Mouse (Mus musculus): ENCODE results near the gene Abhd5. TPM values are rescaled to one million over a fixed set of nuclear protein-coding genes. Genes with fewer than 3 reads are reported as not detected.

Abhd5 gene
- polyA plus RNA-seq, 1 experiment from 2014 or later: 17.7 TPM

- peaks cover 5% of the 10 kb centered on the region; the same call in 1 of the 2 replicates for H3K27me3 ChIP-seq
- 80% methylated on average over 5 of the region's 5 CpGs for WGBS
- no peak overlapping the region for H3K4me2 ChIP-seq (replicated peaks)
- H3K4me1 ChIP-seq (replicated peaks): no peaks in the 10 kb centered on the region; the same call in 1 of the 2 replicates
- no peak for ATAC-seq
- H3K9me3 ChIP-seq: no peaks in the 10 kb centered on the region
- H3K36me3 ChIP-seq: no peaks in the 10 kb centered on the region
- H3K27ac ChIP-seq: no peak overlapping the region
- no peak overlapping the region for H3K4me3 ChIP-seq (replicated peaks)
- H3K9ac ChIP-seq (replicated peaks): no peak overlapping the region
These were observed 68.9 kb downstream of the Abhd5 start for GRCm38 (mm10) chr9:122420195-122420756.

DNA sequence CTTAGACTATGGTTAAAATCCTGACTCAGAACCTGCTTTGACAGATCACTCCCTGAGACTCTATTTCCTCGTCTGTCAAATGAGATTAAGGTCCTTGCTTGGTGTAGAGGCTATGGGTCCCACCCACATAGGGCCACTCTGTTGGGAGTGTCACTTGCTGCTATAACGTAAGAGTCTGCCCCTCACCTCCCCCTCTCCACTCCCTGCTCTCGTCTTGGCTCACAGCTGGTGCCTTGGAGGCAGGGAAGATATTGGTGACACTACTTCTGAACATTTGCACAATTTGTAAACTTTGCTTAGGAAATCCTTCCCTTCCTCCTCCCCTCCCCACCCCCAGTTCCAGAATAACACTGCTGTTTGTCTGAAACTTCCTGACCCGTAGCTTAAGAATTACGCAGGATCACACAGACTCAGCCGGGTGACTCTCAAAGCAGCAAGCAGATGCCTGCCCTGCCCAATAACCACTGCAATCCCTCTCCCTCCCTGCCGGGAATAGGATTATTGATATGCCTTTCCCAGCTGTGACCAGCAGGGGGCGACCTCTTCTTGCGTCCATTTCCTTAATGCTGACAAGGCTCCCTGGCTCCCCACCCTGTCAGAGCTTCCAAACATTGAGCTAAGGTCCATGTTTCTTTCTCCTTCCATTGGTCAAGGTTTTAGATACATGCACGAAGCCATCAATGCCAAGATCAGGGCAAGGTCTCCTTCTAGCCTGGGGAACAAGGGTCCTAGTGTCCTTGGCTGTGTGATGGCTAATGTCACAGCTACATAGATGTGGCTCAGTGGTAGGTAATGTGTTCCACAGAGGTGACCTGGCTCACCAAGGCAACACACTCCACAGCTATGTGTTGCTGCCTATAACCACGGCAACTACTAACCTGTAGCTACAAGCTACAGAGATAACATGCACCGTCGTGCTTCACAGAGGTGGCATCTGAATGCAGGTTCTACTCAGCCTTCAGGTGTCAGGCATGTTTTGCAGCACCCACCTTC lies 69.7 kb downstream of the Abhd5 start:
- Histone ChIP-seq H3K27ac (no peak overlapping the region), H3K9ac (replicated peaks) (no peak overlapping the region), H3K9me3 (no peaks in the 10 kb centered on the region), H3K4me1 (replicated peaks) (no peaks in the 10 kb centered on the region; the same call in 1 of the 2 replicates), H3K27me3 (peaks cover 5% of the 10 kb centered on the region; the same call in 1 of the 2 replicates), H3K36me3 (no peaks in the 10 kb centered on the region), H3K4me3 (replicated peaks) (no peak overlapping the region), H3K4me2 (replicated peaks) (no peak overlapping the region)
- WGBS: 24% methylated on average over 13 of the region's 13 CpGs
- peak; percentile 71 for ATAC-seq

DNA sequence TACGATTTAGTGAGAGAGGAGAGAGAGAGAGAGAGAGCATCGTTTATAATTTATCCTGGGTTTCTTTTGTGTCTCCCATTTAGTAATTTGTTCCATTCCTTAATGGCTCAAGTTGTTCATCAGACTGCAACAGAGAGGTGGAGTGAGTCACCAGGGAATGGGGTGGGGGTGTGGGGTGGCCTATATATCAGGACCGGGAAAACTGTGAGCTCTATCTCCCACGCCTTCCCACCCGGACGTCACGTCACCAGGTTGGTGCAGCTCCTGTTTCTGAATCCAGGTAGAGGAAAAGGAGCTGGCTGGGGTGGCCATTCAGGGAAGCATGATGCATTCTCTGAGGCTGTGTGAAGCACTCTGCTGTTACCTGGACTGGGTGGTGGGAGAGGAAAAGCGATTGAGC lies 70.5 kb downstream of the Abhd5 start:
- Histone ChIP-seq H3K9ac (replicated peaks) (no peak overlapping the region), H3K27me3 (peaks cover 5% of the 10 kb centered on the region; the same call in 1 of the 2 replicates), H3K4me3 (replicated peaks) (no peak overlapping the region), H3K27ac (no peak overlapping the region), H3K36me3 (no peaks in the 10 kb centered on the region), H3K9me3 (no peaks in the 10 kb centered on the region), H3K4me1 (replicated peaks) (no peaks in the 10 kb centered on the region; the same call in 1 of the 2 replicates), H3K4me2 (replicated peaks) (no peak overlapping the region)
- WGBS: 94% methylated on average over 8 of the region's 8 CpGs
- ATAC-seq: no peak

- Histone ChIP-seq H3K27me3 (peaks cover 5% of the 10 kb centered on the region; the same call in 1 of the 2 replicates), H3K4me2 (replicated peaks) (no peak overlapping the region), H3K9me3 (no peaks in the 10 kb centered on the region), H3K27ac (no peak overlapping the region), H3K36me3 (no peaks in the 10 kb centered on the region), H3K4me1 (replicated peaks) (no peaks in the 10 kb centered on the region; the same call in 1 of the 2 replicates), H3K4me3 (replicated peaks) (no peak overlapping the region), H3K9ac (replicated peaks) (no peak overlapping the region)
- WGBS: 93% methylated on average over 14 of the region's 14 CpGs
- ATAC-seq: no peak
These were observed 71.3 kb downstream of the Abhd5 start for GRCm38 (mm10) chr9:122422706-122423105.

- no peak overlapping the region for H3K4me2 ChIP-seq (replicated peaks)
- no peak overlapping the region for H3K27ac ChIP-seq
- H3K9ac ChIP-seq (replicated peaks): no peak overlapping the region
- no peak overlapping the region for H3K4me3 ChIP-seq (replicated peaks)
- no peak for ATAC-seq
- no peaks in the 10 kb centered on the region for H3K9me3 ChIP-seq
- 62% methylated on average over 6 of the region's 6 CpGs for WGBS
- H3K36me3 ChIP-seq: no peaks in the 10 kb centered on the region
- H3K27me3 ChIP-seq: peaks cover 5% of the 10 kb centered on the region; the same call in 1 of the 2 replicates
- no peaks in the 10 kb centered on the region; the same call in 1 of the 2 replicates for H3K4me1 ChIP-seq (replicated peaks)
These were observed 71.7 kb downstream of the Abhd5 start for GRCm38 (mm10) chr9:122423146-122423545.

DNA sequence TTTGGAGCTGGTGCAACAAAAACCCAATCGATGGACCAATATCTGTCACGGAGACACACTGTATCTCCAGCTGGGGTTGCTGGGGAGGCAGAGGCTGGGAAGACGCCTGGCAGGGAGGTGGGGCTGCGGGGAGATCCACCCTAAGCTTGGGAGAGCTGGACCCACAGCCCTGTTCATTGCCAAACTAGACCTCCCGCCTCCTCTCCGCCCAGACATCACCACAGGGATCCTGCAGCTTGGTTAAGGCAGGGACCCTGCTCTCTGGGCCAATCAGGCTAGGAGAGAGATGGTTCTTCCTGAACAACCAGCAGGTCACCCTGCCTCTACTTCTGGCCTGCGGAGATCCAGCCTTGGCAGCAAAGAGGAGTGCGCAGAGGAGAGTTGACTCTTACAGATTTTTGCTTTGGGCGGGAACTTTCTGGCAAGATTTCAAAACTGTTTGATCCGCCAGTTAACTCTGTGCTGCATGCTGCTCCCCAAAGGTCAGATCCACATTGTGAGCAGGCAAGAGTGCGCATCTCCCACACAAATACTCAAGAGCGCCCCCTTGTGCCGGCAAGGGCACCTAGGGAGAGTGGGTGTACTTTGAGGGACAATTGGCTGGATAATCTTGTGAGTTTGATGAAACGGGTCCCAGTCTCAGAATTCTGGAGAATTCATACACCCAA lies 73.7 kb downstream of the Abhd5 start:
- ATAC-seq: no peak
- WGBS: 37% methylated on average over 14 of the region's 14 CpGs
- no peaks in the 10 kb centered on the region; the same call in 1 of the 2 replicates for H3K4me1 ChIP-seq (replicated peaks)
- no peaks in the 10 kb centered on the region for H3K9me3 ChIP-seq
- H3K4me3 ChIP-seq (replicated peaks): no peak overlapping the region
- no peak overlapping the region for H3K27ac ChIP-seq
- no peak overlapping the region for H3K4me2 ChIP-seq (replicated peaks)
- no peaks in the 10 kb centered on the region for H3K36me3 ChIP-seq
- H3K9ac ChIP-seq (replicated peaks): no peak overlapping the region
- peaks cover 5% of the 10 kb centered on the region; the same call in 1 of the 2 replicates for H3K27me3 ChIP-seq

DNA sequence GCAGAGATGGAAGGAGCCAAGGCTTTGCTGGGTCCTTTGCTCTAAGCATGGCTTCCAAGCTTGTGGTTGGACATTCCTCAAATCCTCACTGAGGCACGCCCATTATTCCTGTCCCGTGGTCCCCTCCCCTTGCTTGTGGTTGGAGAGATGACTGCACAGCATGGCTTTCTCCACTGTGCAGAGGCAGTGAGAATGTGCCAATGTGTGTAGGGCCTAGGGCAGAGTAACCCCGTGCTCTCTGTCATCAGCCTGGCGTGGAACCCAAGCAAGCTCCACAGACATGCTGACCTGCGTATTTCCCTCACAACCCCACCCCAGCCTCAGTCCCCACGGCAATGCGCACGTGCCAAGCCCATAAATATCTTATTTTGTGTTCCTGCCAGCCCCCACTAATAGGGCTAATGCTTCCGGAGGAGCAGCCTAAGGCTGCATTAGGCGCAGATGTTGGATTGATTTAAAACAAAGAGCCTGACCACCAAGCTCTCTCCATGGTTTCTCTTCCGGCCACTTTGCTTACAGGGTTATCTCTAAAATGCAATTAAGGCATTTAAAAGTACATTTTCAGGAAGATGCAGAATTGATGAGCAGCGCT lies 77.7 kb downstream of the Abhd5 start:
- H3K9me3 ChIP-seq: no peaks in the 10 kb centered on the region
- H3K4me2 ChIP-seq (replicated peaks): no peak overlapping the region
- H3K27me3 ChIP-seq: no peaks in the 10 kb centered on the region
- H3K27ac ChIP-seq: no peak overlapping the region
- no peak overlapping the region for H3K9ac ChIP-seq (replicated peaks)
- 85% methylated on average over 12 of the region's 12 CpGs for WGBS
- H3K4me1 ChIP-seq (replicated peaks): no peaks in the 10 kb centered on the region
- H3K36me3 ChIP-seq: no peaks in the 10 kb centered on the region
- H3K4me3 ChIP-seq (replicated peaks): no peak overlapping the region
- no peak for ATAC-seq

GRCm38 (mm10) chr9:122429685-122430084 lies 78.3 kb downstream of the Abhd5 start:
- H3K27me3 ChIP-seq: no peaks in the 10 kb centered on the region
- no peak overlapping the region for H3K27ac ChIP-seq
- H3K9me3 ChIP-seq: no peaks in the 10 kb centered on the region
- no peaks in the 10 kb centered on the region for H3K36me3 ChIP-seq
- no peak overlapping the region for H3K4me3 ChIP-seq (replicated peaks)
- no peak overlapping the region for H3K4me2 ChIP-seq (replicated peaks)
- H3K9ac ChIP-seq (replicated peaks): no peak overlapping the region
- no peaks in the 10 kb centered on the region for H3K4me1 ChIP-seq (replicated peaks)
- WGBS: 93% methylated on average over 1 of the region's 1 CpGs
- ATAC-seq: no peak

Other genes with a start within 250 kb of the Abhd5 start
- gene Snrk, start 234.3 kb upstream of the Abhd5 start, polyA plus RNA-seq (2015; fragmentation: Nextera tagmentation; extraction: Ambion mirVana): 62.4 and 64.5 TPM in 2 replicates
- 44.6 and 45.4 TPM in 2 replicates for gene Ano10, start 57.2 kb upstream of the Abhd5 start, polyA plus RNA-seq (2015; fragmentation: Nextera tagmentation; extraction: Ambion mirVana)

All from midbrain, embryonic 13.5 days (tissue).